Mouse (Mus musculus): Measurements from ENCODE around the gene Cnnm4.

The Cnnm4 gene

DNA sequence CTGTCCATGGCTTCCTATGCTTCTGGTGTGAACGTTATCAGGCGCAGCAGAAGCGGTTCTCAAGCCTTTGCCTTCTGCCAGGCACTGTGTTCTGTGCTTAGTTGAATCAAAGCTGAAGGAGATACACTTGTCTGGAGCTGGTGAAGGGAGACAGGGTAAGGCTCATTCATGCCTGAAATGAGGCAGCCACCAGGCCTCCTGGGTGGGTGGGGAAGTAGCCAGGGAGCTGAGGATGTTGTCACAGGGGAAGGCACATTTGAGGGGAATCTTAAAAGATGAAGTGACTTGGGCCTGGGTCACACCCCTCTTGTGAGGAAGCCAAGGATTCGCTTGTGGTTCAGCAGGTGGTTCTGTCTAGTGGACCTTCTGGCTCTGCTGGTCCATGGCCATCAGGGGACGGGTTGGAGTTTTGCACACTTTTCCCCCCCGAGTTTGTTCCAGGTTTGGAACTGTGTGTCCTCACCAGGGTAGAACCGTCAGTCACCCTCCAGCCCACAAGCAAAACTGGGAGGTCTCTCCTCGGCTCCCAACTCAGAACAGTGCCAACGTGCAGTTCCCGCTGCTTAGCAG, 1.9 kb downstream of the Cnnm4 start:
- DNase-seq = no peak

DNA sequence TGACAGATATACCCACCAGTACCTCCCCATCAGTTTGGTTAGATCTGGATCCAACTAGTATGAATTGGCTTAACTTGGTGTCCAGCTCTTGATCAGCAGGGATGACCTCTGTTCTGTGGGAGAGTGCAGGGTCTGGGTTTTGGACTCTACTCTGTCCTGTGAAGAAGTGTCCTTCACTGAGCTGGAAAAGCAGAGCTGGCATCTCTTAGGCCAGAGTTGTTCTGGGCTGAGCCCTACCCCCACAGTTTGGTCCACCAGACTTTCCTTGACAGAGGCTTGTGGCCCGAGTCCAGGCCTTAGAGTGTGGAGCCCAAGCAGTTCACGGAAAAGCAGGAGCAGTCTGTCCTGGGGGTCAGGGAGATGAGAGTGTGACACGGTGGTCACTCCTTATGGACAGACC, 3.2 kb downstream of the Cnnm4 start:
- no peak for DNase-seq

- no peak for DNase-seq
Observed at GRCm38 (mm10) chr1:36475480-36476110, 4.2 kb downstream of the Cnnm4 start.

GRCm38 (mm10) chr1:36476426-36476825, 5.0 kb downstream of the Cnnm4 start:
- no peak for DNase-seq

DNA sequence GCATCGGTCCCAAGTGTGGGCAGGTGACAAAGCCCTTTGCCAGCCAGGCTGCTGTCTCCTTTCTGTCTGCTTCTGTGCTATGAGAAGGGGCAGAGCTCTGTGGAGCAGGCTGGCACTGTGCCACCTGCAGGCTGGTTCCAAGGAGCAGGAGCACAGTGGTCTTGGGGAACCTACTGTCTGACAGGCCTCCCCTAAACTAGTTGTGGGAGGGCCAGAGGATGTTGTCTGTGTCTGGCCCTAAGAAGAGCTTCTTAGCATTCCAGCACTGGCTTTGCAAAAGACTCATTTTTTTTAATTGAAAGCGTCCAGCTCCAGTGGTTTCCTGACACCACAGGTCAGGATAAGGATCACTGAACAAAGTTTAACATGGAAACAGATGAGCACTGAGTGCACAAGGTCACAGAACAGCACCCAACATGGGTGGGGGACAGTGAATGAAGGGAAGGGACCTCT, 6.9 kb downstream of the Cnnm4 start:
- DNase-seq = no peak

DNA sequence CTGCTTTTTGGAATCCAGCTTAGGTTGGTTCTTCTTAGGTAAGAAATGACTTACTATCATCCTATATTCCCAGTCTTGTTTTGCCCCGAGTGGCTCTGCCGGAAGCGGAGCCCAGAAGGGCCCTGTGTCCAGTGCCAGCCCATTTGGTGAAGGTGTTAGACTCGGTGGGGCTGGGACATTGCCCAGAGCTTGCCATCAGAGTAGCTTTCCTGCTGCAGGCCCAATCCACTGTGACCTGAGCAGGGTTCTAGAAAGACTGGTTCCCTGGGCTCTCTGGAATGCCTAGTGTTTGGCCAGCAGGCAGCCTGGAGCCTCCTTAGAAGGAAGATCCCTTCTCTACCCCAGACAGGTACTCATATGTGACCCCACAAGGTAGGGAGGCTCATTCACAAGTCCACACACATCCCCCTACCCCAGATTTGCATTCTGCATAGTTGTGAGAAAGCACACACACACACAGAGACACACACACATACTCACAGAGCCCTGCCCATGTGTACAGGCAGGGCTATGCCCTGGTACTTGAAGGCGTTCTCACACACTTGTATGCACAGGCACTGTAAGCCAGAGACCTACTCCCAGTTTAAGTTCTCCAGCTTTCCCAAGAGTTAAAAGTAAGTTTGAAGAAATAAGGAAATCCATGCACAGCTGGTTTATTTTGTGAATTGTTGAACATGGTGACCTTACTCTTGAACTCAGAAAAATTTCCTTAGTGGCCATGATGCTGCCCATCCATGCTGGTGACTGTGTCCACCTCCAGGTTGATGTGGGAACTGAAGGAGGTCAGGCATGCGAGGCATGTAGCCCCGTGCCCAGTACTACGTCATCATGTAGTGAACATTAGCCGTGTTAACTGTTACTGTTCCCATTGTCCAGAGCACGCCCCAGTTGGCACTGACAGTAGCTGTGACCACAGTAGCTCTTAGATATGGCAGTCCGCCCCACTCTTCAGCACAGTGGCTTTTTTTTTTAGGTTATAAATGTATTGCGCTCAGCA, 8.8 kb downstream of the Cnnm4 start:
- no peak for DNase-seq

GRCm38 (mm10) chr1:36483825-36484224, 12.4 kb downstream of the Cnnm4 start:
- DNase-seq = no peak

DNA sequence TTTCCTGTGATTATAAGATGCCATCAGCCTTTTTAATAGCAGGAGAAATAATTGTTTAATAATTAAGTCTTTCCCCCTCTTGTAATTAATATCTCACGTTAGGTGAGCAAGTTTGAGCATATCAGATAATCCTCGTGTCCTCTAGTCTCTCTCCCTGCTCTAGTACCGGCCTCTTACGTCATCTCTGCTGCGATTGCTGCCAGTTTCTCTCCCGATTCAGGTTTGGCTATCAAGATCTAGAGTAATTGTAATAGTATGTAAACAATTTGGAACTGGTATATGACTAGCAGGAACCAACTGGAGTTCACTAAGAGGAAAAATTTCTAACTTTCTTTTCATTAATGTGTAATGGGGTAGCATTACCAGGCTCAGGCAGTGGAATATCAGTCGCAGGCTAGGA, 13.7 kb downstream of the Cnnm4 start:
- no peak for DNase-seq

DNA sequence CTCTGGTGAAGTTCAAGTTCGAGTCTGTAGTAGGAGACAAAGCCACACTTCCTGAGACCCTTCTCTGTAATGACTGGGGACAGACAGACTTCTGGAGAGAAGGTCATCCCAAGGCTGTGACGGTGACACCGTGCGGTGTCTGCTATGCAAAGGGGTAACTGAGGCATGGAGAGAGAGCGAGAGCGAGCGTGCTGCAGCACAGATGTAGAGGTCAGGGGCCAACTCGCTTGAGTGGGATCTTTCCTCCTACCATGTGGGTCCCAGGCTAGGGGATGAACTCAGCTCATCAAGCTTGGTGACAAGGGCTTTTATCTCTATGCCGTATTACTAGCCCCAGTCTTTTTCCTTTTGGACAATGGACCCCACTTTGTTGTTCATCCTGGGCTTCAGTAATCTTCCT, 15.7 kb downstream of the Cnnm4 start:
- no peak for DNase-seq

DNA sequence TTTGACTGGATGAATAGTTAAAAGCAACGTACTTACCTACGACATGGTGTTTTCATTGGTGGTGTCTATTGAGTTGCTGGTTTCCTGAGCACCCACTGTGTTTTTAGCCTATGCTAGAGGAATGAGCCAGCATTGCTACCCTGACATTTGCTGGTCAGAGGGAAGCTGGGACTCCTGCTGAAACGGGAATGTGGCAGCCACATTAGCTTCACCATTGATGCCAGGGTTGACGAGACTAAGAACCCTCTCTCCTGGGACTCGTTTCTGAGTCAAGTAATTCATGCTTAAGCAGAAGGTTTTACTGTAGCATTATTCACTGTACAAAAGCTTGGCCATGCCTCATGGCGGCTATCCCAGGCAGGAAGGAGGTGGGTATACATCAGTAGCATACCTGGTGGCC, 18.2 kb downstream of the Cnnm4 start:
- DNase-seq = no peak

DNA sequence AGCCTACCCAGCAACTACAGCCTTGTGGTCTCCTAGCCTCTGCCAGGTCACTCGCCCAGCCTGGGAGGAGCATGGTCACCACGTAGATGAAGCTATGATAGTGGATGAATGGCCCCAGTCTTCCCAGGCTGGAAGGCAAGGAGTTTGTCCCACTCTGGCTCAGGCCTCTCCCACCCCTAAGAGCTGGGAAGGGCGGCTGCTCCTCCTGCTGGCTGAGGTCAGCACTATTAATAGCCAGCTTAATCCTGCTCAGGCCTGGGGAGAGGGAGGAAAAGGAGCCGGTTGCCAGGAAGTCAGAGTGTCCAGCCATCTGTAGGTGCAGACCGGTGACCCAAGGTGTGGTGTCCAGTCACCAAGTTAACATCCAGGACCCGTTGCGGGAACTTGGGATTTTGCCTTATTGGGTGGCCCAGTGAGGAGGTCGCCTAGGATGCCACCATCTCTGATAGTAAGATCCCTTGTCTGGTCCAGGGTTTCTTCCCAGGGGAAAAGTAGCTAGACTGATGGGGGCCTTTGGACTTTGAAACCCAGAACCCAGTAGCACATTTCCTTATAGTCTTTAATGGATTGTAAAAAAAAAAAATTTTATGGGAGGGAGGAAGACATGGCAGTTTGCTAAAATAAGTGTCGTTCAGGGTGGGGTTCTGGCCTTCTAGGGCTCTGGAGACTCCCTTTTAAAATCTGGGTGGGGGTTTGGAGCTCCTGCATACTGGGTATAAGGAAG, 21.2 kb downstream of the Cnnm4 start:
- peak; percentile 97 for DNase-seq

GRCm38 (mm10) chr1:36493299-36493698, 21.9 kb downstream of the Cnnm4 start:
- DNase-seq = no peak

- no peak for DNase-seq
Observed at GRCm38 (mm10) chr1:36496719-36497118, 25.3 kb downstream of the Cnnm4 start.

- no peak for DNase-seq
Observed at GRCm38 (mm10) chr1:36497312-36497711, 25.9 kb downstream of the Cnnm4 start.

- DNase-seq = peak; percentile 94
Observed at GRCm38 (mm10) chr1:36501261-36501660, 29.8 kb downstream of the Cnnm4 start.

DNA sequence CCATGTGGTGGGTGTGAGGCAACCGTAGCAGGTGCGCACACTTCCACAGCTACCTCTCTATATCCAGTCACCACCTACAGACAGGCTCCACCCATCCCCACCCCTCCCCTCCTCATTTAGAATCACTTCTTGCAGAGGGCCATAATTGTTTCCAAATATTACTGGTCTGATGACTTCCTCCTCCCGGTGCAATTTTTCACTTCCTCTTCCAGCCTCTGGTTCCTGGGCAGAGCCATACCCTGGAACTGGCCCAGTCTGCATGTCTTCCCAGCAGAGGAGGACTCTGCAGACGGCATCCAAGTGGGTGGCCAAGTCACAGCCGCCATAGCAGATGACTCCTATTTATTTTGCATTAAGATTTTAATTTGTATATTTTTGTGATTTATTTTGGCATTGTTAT, 36.8 kb downstream of the Cnnm4 start:
- DNase-seq = peak; percentile 96

- DNase-seq = peak; percentile 100
Observed at GRCm38 (mm10) chr1:36511289-36512021, 40.0 kb downstream of the Cnnm4 start, which contains the start of gene Cnnm3. Gene Cnnm3, plus strand, starts transcription at chr1:36511867.

- DNase-seq = peak; percentile 96
Observed at GRCm38 (mm10) chr1:36512089-36512965, 40.9 kb downstream of the Cnnm4 start.

DNA sequence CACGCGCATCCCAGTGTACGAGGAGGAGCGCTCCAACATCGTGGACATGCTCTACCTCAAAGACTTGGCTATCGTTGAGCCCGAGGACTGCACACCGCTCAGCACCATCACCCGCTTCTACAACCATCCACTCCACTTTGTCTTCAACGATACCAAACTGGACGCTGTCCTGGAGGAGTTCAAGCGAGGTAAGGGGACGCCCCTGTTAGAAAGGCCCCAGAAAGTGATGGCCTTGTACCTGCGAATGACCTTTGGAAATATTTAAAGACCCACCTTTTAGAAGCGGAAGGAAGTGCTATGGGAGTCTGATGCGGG, 41.5 kb downstream of the Cnnm4 start:
- no peak for DNase-seq

GRCm38 (mm10) chr1:36513310-36513709, 41.9 kb downstream of the Cnnm4 start:
- no peak for DNase-seq

DNA sequence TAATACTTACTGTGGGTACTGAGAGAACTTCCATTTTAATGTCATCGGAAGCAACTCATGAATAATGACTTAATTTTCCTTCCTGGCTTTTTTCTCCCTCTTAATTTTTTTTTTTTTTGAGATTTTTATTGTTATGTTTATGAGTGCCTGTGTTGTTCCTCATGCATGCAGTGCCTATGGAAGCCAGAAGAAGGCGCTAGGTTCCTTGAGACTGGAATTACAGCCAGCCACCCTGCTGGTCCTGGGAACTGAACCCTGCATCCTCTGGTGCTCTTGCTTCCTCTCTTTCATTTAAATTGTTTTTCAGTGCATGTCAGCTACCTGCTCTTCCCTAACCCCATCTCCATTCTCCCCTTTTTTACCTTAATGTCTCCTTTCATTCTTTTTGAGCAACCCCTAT, 42.3 kb downstream of the Cnnm4 start:
- no peak for DNase-seq

All from heart, adult 11 months (tissue).